Mouse (Mus musculus): Measurements from ENCODE around the gene Canx.

- no peak for TF ChIP-seq EP300 (optimal IDR thresholded peaks at IDR 0.05)
- TF ChIP-seq CTCF (IDR thresholded peaks at IDR 0.05; ENCODE audit: low read depth): no peak
Observed at GRCm38 (mm10) chr11:50336891-50337290, 11.4 kb upstream of the Canx start.

Measured in stomach, postnatal 0 days (tissue).